Mouse (Mus musculus): Measurements from ENCODE around the gene Fmo3. TPM values are rescaled to one million over a fixed set of nuclear protein-coding genes. Genes with fewer than 3 reads are reported as not detected.

The Fmo3 gene
- polyA plus RNA-seq, 1 experiment: not detected

DNA sequence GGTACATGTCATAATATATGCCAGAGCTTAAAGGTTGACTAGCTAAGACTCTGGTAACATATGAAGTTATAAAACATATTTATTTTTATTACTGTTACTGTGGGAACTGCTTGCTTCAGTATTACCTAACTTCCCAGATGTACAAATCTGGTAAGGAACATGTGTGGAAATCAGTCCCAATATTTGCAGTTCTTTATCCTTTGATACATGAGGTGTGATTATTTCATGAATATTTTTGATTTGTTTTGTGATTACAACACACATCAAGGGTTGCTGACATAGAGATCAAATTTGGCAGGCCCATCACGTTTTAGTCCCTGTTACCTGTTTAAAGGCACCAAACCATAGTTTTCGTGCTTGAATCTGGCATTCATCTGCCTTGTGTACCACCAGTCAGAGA, 20.8 kb downstream of the Fmo3 start:
- H3K27me3 ChIP-seq (ENCODE audit: control insufficient read depth, insufficient read depth, low read length): no peaks in the 10 kb centered on the region
- H3K4me3 ChIP-seq (replicated peaks; ENCODE audit: insufficient read depth, low read depth, low read length): no peak overlapping the region
- H3K27ac ChIP-seq (ENCODE audit: insufficient read depth, low read length): no peak overlapping the region
- no peaks in the 10 kb centered on the region for H3K4me1 ChIP-seq (ENCODE audit: control insufficient read depth, insufficient read depth, low read length)
- TF ChIP-seq CTCF (IDR thresholded peaks at IDR 0.05; ENCODE audit: borderline replicate concordance, insufficient read depth, low read depth, low read length): no peak
- no peak for TF ChIP-seq POLR2A (IDR thresholded peaks at IDR 0.05; ENCODE audit: borderline replicate concordance, insufficient read depth, low read length)
- 61% methylated on average over 2 of the region's 2 CpGs for WGBS
- DNase-seq: no peak

DNA sequence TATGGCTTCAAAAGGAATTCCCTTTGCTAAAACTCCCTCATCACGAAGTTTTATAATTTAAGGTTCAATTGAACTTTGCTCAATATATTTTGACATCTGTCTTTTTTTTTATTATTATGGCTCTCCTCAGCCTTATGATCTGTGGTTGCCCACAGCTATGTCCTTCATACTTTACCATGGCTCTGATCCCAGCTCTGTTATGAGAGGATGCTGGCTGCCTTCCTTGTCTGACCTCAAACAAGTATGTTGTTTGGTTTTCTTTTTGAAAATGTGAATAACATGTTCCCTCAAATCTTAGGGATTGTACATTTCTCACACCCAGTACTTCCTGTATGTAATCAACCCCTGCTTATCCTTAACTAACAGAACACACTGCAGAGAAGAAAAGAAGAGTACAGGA, 26.9 kb downstream of the Fmo3 start:
- WGBS: 86% methylated on average over 1 of the region's 1 CpGs
- H3K27me3 ChIP-seq (ENCODE audit: control insufficient read depth, insufficient read depth, low read length): no peaks in the 10 kb centered on the region
- TF ChIP-seq POLR2A (IDR thresholded peaks at IDR 0.05; ENCODE audit: borderline replicate concordance, insufficient read depth, low read length): no peak
- no peak for TF ChIP-seq CTCF (IDR thresholded peaks at IDR 0.05; ENCODE audit: borderline replicate concordance, insufficient read depth, low read depth, low read length)
- DNase-seq: no peak
- H3K27ac ChIP-seq (ENCODE audit: insufficient read depth, low read length): no peak overlapping the region
- H3K4me3 ChIP-seq (replicated peaks; ENCODE audit: insufficient read depth, low read depth, low read length): no peak overlapping the region
- H3K4me1 ChIP-seq (ENCODE audit: control insufficient read depth, insufficient read depth, low read length): no peaks in the 10 kb centered on the region

DNA sequence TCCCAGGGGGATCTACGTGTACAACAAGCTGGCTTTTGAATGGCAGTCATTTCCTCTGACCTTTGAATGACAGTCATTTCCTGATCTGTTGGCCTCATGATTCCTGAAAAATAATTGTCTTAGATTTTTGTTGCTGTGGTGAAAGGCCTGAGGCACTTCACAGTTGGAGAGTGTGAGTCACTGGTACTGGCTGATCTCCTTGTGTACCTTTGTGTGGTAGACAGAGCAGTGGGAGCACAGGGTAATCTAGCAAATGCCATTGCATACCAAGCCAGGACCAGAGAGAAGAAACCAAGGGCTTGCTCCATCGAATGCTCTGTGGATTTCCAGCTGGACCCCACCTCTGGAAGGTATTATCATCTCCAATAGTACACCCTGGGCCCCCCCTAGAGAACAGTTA, 31.2 kb downstream of the Fmo3 start:
- H3K4me1 ChIP-seq (ENCODE audit: control insufficient read depth, insufficient read depth, low read length): no peaks in the 10 kb centered on the region
- TF ChIP-seq CTCF (IDR thresholded peaks at IDR 0.05; ENCODE audit: borderline replicate concordance, insufficient read depth, low read depth, low read length) (no peak), POLR2A (IDR thresholded peaks at IDR 0.05; ENCODE audit: borderline replicate concordance, insufficient read depth, low read length) (no peak)
- no peak overlapping the region for H3K4me3 ChIP-seq (replicated peaks; ENCODE audit: insufficient read depth, low read depth, low read length)
- 64% methylated on average over 2 of the region's 2 CpGs for WGBS
- H3K27ac ChIP-seq (ENCODE audit: insufficient read depth, low read length): no peak overlapping the region
- DNase-seq: peak in 1 of 2 experiments; percentile 2
- H3K27me3 ChIP-seq (ENCODE audit: control insufficient read depth, insufficient read depth, low read length): no peaks in the 10 kb centered on the region

DNA sequence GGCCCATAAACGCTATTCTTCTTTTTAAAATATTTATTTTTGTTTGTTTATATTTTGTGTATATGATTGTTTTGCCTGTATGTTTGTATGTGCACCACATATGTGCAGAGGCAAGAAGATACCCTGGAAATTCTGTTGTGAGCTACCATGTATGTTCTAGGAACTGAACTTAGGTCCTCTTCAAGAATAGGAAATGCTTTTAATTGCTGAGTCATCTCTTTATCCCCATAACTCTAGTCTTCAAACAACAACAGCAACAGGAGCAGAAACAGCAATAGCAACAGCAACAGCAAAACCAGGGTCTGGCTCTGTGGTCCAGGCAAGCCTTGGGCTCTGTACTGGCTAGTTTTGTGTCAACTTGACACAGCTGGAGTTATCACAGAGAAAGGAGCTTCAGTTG, 34.6 kb downstream of the Fmo3 start:
- 87% methylated on average over 1 of the region's 1 CpGs for WGBS
- Histone ChIP-seq H3K27ac (ENCODE audit: insufficient read depth, low read length) (no peak overlapping the region), H3K4me3 (replicated peaks; ENCODE audit: insufficient read depth, low read depth, low read length) (no peak overlapping the region), H3K4me1 (ENCODE audit: control insufficient read depth, insufficient read depth, low read length) (no peaks in the 10 kb centered on the region), H3K27me3 (ENCODE audit: control insufficient read depth, insufficient read depth, low read length) (no peaks in the 10 kb centered on the region)
- DNase-seq: no peak
- TF ChIP-seq CTCF (IDR thresholded peaks at IDR 0.05; ENCODE audit: borderline replicate concordance, insufficient read depth, low read depth, low read length) (no peak), POLR2A (IDR thresholded peaks at IDR 0.05; ENCODE audit: borderline replicate concordance, insufficient read depth, low read length) (no peak)

DNA sequence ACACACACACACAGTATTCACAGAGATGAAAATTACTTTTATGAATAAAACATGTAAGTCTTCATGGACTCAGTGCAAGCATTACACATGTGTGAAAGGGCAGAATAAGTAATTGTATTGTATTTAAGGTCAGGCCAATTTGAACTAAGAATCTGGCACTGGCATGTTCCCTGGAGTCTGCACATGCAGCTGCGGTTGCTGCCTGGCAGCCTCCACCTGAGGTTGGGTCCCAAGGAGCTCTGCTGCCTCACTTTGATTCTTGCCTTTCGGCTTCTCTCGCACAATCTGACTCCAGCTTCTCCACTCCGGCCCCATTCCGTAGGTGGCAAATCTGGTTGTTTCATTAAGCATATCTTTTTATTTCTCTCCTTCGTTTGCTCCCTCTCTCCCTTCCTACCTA, 36.4 kb downstream of the Fmo3 start:
- DNase-seq: no peak
- no peak for TF ChIP-seq CTCF (IDR thresholded peaks at IDR 0.05; ENCODE audit: borderline replicate concordance, insufficient read depth, low read depth, low read length)
- no peak for TF ChIP-seq POLR2A (IDR thresholded peaks at IDR 0.05; ENCODE audit: borderline replicate concordance, insufficient read depth, low read length)
- no peak overlapping the region for H3K4me3 ChIP-seq (replicated peaks; ENCODE audit: insufficient read depth, low read depth, low read length)
- H3K4me1 ChIP-seq (ENCODE audit: control insufficient read depth, insufficient read depth, low read length): no peaks in the 10 kb centered on the region
- 47% methylated on average over 6 of the region's 6 CpGs for WGBS
- no peaks in the 10 kb centered on the region for H3K27me3 ChIP-seq (ENCODE audit: control insufficient read depth, insufficient read depth, low read length)
- no peak overlapping the region for H3K27ac ChIP-seq (ENCODE audit: insufficient read depth, low read length)

DNA sequence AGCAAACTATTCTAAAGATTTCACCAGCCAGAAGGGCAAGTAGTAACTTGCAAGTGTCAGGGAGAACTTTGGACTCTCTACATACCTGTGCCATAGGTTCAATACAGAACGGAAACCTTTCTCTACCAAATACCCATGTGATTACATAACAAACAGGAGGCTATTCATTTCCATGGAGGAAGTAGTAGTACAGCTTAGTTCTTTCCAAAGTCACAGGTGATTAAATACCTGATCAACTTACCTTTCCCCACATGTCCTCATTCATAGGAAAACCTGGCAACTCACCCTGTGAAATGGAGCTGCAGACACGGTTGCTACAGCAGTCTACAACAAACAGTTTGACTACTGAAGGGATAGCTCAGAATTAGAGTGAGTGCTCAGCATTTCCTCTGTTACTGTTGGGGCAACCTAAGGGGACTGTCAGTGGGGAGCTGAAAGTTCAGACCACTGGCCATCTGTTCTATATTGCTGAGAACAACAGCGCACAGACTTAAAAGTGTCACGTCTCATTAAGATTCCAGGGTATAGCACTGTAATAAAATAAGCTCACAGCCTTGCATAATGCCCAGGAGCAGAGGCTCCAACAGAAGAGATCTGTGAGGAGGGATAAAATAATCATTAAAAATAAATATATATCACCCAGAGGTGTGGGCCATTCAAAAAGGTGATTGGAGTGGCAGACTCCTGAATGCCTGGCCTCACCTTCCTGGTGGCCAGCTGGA, 37.3 kb downstream of the Fmo3 start:
- H3K27me3 ChIP-seq (ENCODE audit: control insufficient read depth, insufficient read depth, low read length): no peaks in the 10 kb centered on the region
- WGBS: 37% methylated on average over 4 of the region's 4 CpGs
- no peak for DNase-seq
- no peak overlapping the region for H3K4me3 ChIP-seq (replicated peaks; ENCODE audit: insufficient read depth, low read depth, low read length)
- no peak for TF ChIP-seq POLR2A (IDR thresholded peaks at IDR 0.05; ENCODE audit: borderline replicate concordance, insufficient read depth, low read length)
- no peak for TF ChIP-seq CTCF (IDR thresholded peaks at IDR 0.05; ENCODE audit: borderline replicate concordance, insufficient read depth, low read depth, low read length)
- no peak overlapping the region for H3K27ac ChIP-seq (ENCODE audit: insufficient read depth, low read length)
- H3K4me1 ChIP-seq (ENCODE audit: control insufficient read depth, insufficient read depth, low read length): no peaks in the 10 kb centered on the region

DNA sequence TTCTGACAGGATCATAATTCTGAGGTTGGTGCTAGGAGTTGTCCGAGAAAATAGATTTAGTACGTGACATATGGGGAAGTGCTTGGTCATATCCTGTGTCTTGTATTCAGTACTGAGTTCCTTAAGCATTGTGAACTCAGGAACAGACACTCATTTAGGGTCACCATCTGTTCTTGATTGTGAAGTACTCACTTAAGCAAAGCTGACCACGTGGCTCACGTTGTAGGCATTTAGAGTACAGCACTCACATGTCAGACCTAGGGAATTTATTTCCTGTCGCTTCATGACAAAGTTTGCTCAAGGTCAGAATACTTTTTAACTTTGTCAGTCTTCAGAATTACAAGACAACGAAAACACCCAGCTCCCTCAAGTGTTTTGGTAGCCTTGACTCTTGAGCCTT, 40.6 kb downstream of the Fmo3 start:
- H3K4me3 ChIP-seq (replicated peaks; ENCODE audit: insufficient read depth, low read depth, low read length): no peak overlapping the region
- TF ChIP-seq POLR2A (IDR thresholded peaks at IDR 0.05; ENCODE audit: borderline replicate concordance, insufficient read depth, low read length) (no peak), CTCF (IDR thresholded peaks at IDR 0.05; ENCODE audit: borderline replicate concordance, insufficient read depth, low read depth, low read length) (no peak)
- DNase-seq: no peak
- no peak overlapping the region for H3K27ac ChIP-seq (ENCODE audit: insufficient read depth, low read length)
- WGBS: 82% methylated on average over 6 of the region's 6 CpGs
- H3K4me1 ChIP-seq (ENCODE audit: control insufficient read depth, insufficient read depth, low read length): no peaks in the 10 kb centered on the region
- H3K27me3 ChIP-seq (ENCODE audit: control insufficient read depth, insufficient read depth, low read length): no peaks in the 10 kb centered on the region

DNA sequence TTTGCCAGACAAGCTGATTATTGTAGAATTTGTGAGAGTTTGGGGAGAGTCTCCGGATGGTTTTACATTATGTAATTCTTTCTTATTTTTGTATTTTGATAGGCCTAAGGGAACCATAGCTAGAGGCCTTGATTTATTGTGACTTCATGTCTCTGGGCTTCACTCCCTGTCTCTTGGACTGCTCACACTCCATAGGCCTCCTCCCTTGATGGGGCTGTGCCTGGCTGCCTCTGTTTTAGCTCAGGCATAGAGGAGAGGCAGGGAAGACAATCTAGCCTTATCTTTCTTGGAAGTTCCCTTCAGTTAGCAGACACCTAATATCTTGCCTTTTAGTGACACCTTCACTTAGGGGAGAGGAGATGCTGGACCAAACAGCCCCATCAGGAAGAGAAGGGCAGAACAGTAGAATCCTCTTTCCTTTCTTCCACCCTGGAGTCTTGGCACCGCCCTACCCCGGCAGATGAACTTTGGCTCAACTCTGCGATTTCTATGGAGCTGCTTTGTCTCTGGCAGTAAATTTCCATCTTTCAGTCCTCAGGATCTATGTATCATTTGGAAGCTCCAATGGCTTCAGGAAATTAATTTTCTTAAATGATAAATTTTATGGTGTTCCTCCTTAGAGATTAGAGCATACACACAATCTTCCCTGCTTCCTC, 45.5 kb downstream of the Fmo3 start:
- WGBS: 65% methylated on average over 4 of the region's 4 CpGs
- H3K4me3 ChIP-seq (replicated peaks; ENCODE audit: insufficient read depth, low read depth, low read length): no peak overlapping the region
- TF ChIP-seq CTCF (IDR thresholded peaks at IDR 0.05; ENCODE audit: borderline replicate concordance, insufficient read depth, low read depth, low read length) (no peak), POLR2A (IDR thresholded peaks at IDR 0.05; ENCODE audit: borderline replicate concordance, insufficient read depth, low read length) (no peak)

More for the DNA sequence above, 45.5 kb downstream of the Fmo3 start:
- DNase-seq: no peak
- no peaks in the 10 kb centered on the region for H3K4me1 ChIP-seq (ENCODE audit: control insufficient read depth, insufficient read depth, low read length)
- H3K27me3 ChIP-seq (ENCODE audit: control insufficient read depth, insufficient read depth, low read length): no peaks in the 10 kb centered on the region
- no peak overlapping the region for H3K27ac ChIP-seq (ENCODE audit: insufficient read depth, low read length)

Measured in cerebellum, adult 2 months (tissue).